Mouse (Mus musculus) embryo, embryonic 11.5 days (tissue): ENCODE measurements around the gene Rbm34.
"Not testable (repeated sequence)": the region's sequence is repeated elsewhere in the genome, so short reads cannot be mapped to it uniquely, and the experiment has no call there.

Source experiments
- DNase-seq: peaks from one replicate; pipeline ENCODE4 v3.0.0-alpha.2; 2012; ENCODE audit warnings: low read depth, low spot score

The Rbm34 gene

GRCm38 (mm10) chr8:126919255-126919654, 51.6 kb downstream of the Rbm34 start:
- DNase-seq = no peak

DNA sequence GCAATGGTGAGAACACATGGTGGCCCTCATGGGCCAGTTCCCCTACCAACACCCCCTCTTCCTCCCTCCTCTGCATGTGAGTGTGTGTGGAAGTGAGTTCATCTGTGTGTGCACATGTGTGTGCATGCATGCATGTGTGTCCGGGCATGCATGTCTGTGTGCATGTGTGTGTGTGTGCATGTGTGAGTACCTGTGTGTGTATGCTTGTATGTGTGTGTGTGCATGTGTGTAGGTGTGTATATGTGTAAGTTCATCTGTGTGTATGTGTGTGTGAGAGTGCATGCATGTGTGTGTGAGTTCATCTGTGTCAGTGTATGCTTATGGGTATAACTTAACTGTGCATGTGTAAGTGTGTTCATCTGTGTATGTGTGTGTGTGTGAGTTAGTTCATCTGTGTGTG, 52.5 kb downstream of the Rbm34 start:
- no peak for DNase-seq

- no peak for DNase-seq
These were observed 53.5 kb downstream of the Rbm34 start for GRCm38 (mm10) chr8:126917179-126917905.

DNA sequence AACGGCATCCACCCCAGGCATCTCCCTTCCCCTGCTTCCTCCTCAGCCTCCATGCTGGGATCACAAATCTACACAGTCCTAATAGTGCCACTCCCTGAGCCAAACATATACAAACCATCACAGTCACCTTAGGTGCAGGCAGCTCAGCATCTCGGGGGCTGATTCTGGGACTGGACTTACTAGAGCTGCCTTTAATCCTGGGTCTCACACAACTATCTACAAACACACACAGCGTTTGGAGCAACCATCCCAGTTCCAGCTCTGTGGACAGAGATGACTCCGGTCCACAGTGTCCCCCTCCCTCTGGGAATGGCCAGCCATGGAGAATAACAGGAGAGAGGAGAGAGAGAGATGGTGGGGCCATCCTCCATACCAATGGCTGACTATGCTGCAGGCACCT, 54.3 kb downstream of the Rbm34 start:
- DNase-seq = no peak

DNA sequence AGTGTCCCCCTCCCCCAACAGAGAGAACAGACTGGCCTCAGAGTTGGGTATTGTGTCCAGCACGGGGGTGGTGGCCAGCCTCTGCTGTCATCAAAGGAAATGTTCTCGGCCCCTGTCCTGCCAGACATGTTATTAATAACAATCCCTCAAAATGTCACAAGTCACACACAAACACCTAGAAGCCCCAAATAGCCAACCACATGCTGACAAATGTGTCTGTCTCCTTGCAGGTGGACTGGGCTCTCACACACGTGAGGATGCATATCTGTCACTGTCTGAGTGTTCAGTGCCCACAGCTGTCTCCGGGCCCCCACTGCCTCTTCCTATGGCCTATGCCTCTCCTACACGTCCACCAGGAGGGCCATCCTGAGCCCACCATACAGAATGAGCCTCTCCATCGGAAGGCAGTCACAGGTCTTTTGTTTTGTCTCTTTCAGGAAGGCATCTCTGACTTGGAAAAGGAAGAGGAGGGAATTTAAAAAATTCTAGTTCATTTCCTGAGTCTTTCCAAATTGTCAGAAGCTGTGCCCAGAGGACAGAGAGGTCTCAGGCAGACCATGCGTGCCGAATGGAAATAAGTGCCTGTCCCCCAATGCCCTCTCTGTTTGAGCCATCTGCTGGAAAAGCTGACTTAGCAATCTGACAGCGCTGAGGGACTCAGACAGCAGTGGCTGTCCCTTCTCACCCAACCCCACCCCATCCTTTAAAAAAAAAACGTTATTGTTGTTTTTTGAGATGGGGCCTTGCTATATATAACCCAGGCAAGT, 56.1 kb downstream of the Rbm34 start:
- no peak for DNase-seq

- not testable (repeated sequence) for DNase-seq
These were observed 56.8 kb downstream of the Rbm34 start for GRCm38 (mm10) chr8:126914107-126914490.

- DNase-seq = no peak
These were observed 57.4 kb downstream of the Rbm34 start for GRCm38 (mm10) chr8:126913241-126914106.

- DNase-seq = no peak
These were observed 61.5 kb downstream of the Rbm34 start for GRCm38 (mm10) chr8:126909371-126909802.

GRCm38 (mm10) chr8:126908805-126909204, 62.1 kb downstream of the Rbm34 start:
- no peak for DNase-seq

DNA sequence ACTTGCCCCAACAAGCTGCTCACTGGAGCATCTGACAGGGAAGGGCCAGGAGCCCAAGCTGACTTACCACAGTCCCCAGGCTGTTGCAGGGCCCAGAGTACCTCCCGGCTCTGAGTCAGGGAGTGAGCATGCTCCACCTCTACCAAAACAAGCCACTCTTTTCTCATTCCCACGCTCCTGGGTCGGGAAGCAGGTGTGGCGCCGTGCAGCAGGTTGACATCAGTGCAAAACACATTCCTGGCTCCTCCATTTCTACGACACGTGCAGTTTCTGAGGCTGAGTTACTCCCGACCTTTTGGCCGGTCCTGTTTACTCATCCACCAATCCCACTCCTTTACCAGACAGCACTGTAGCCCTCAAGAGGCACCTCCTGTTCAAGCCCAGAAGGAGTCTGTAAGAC, 62.9 kb downstream of the Rbm34 start:
- DNase-seq = no peak

DNA sequence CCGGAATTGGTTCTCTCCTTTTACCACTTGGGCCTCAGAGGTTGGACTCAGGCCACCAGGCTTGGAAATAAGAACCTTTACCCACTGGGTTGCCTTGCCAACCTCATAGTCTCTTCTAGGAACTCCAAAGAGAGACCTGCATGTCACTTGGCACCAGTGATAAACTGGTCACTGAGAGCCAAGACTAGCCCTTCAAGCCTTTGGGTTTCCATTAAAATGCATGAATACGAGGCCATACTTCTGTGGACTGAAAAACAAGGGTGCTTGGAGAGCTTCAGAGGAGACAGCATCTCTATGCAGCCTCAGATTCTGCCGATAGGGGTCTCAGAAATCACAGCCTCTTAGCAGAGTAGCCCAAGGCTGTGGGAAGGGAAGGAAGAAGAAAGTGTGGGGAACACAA, 63.5 kb downstream of the Rbm34 start:
- no peak for DNase-seq

DNA sequence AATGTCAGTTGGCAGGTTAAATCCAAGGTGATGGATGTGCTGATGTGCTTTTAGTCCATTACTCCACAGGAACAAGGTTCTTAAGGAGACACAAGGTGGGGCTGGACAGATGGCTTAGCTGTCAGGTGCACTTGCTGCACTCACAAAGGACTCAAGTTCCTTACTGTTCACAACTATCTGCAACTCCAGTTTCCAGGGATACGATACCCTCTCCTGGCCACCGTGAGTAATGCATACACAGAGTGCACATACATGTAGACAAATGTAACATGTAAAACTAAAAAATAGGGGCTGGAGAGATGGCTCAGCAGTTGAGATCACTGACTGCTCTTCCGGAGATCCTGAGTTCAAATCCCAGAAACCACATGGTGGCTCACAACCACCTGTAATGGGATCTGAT, 65.5 kb downstream of the Rbm34 start:
- DNase-seq = no peak

DNA sequence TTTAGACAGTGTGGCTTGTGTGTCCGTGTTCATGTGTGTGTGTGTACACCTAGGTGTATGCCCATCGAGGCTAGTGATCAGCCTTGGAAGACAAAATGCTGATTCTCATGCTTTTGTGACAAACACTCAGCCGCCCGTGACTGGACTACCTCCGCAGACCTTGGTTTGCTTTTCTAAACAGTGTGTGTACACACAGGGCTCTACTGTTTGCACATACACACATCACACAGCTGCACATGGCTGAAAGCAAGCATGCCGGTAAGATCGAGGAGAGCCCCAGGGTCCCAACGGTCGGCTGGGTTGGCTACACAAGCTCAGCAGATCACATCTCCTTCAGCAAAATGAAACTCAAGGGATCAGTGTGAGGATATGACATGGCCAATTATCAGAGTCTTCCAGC, 66.9 kb downstream of the Rbm34 start:
- no peak for DNase-seq

DNA sequence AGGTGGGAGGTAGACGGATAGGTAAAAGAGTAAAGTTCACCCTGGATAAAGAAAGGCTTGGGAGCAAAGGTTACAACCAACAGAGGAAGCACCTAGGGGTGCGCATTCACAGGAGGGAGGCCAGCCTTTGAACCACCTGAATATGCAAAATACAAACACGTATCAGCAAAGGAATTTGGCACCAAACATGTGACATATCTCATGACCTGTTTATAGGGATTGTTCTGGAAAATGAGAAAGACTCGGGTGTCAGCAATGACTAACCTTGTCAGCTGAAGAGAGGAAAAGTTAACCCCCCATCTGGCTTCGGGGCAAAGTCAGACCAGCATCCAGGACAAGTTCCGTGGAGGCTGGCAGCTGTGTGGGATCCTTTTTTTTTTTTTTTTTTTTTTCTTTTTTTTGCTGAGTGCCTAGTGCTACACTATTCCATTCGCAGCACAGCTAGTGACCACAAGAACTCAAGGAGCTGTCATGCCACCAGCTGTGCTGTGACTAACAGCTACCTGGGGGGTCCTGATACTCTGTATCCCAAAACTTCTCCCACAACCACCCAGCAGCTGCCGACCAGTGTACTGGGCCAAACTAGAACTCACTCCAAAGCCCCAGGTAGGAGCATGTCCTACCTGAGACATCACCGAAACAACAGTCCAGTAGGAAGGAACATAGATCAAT, 67.5 kb downstream of the Rbm34 start:
- DNase-seq = no peak

GRCm38 (mm10) chr8:126901612-126902011, 69.3 kb downstream of the Rbm34 start:
- DNase-seq = no peak

GRCm38 (mm10) chr8:126901049-126901448, 69.8 kb downstream of the Rbm34 start:
- no peak for DNase-seq
